Mouse (Mus musculus) liver, embryonic 14.5 days (tissue): ENCODE data around the gene Taf6l.

ENCODE experiments used
- CTCF ChIP-seq: IDR thresholded peaks from 2 replicates; pipeline ENCODE4 v1.5.1; 2016; ENCODE audit warnings: antibody characterized with exemption, low read depth, control low read depth
- EP300 ChIP-seq: IDR thresholded peaks from 2 replicates; pipeline ENCODE4 v1.6.1; 2016; ENCODE audit warnings: antibody characterized with exemption, low read depth

DNA sequence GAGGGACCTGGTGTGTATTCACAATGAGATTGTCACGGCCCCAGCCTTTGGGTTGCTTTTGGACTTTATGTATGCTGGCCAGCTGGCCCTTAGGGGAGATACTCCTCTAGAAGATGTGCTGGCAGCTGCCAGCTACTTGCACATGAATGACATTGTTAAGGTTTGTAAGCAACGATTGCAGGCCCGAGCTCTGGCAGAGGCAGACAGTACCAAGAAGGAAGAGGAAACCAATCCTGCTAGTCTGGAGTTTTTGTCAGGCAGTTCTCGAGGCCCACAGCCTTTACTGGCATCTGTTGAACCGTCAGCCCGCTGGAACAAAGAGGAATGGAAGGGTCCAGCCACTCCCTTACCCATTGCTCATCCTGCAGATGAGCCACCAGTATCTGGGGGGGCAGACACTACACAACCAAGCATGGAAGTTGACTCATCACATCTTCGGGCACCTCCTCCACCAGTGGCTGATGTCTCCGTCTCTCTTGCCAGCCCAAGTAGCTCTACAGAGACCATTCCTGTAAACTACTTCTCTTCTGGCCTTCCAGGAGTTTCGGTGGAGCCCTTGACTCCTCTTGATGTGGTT is 17.1 kb upstream of the Taf6l start:
- TF ChIP-seq CTCF (no peak), EP300 (no peak)
